Mouse (Mus musculus) embryo, embryonic 9.5 days (tissue): ENCODE measurements around the gene Grik5.
A peak's percentile ranks its signal among the peaks of the same experiment; 100 is the strongest.

Experiments
- DNase-seq: peaks from one replicate; pipeline ENCODE4 v3.0.0-alpha.2; 2017; ENCODE audit errors: extremely low spot score

Gene Grik5

DNA sequence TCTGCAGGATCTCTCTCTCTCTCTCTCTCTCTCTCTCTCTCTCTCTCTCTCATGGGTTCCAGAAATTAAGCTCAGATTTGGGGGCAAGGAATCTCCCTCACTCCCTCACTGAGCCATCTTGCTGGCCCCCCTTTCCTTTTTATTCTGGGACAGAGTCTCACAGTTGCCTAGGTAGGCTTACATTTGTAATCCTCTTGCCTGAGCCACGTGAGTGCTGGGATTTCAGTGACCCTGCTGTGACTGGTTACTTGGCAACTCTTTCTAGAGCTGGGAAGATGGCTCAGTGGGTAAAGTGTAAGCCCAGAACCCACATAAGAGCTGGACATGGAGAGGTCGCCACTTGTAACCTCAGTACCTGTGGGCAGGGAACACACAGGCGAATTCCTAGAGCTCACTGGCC, 40.6 kb downstream of the Grik5 start:
- no peak for DNase-seq

DNA sequence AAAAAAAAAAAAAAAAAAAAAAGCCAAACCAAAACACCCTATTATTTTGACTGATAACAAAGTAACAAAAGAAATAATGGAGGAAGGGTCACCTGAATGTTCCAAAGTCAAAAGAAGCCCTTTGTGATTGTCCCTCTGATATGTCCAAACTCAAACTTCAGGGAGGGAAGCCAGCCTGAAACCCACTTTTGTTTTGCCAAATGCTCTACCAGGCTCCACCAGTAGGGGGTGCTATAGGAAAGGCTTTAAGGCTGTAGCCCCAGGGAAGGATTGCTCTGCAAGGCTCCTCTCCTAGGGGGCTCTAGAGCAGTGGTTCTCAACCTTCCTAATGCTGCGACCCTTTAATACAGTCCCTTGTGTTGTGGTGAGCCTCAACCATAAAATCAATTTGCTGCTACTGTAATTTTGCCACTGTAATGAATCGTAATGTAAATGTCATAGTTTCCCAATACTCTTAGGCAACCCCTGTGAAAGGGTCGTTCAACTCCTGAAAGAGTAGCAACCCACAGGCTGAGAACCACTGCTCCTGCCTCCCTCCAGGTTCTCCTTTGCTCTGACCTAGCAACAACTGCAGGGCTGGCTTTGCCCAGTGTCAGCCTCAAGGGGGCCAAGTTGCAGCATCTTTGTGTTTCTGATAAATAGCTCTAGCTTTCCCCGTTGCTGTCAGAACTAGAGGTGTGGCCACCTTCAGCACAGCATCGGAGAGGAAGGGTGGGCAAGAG, 42.0 kb downstream of the Grik5 start:
- peak; percentile 79 for DNase-seq

DNA sequence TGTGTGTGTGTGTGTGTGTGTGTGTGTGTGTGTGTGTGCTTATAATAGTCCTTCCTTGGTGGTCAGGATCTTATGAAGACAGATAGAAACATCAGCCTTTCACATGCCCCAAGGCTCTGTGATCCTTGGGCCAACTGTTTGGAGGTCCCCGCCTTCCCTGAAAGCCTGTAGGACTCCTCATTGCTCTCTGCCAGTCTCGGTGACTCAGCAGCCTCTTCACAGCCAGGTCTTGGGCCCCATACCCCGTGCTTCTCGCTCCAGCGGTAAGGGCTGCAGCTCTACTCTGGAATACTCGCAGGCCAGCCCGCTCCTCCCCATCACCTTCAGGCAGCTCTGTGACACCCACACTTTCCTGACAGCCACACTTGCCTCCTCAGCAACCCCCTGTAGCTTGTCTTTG, 45.7 kb downstream of the Grik5 start:
- DNase-seq = no peak

DNA sequence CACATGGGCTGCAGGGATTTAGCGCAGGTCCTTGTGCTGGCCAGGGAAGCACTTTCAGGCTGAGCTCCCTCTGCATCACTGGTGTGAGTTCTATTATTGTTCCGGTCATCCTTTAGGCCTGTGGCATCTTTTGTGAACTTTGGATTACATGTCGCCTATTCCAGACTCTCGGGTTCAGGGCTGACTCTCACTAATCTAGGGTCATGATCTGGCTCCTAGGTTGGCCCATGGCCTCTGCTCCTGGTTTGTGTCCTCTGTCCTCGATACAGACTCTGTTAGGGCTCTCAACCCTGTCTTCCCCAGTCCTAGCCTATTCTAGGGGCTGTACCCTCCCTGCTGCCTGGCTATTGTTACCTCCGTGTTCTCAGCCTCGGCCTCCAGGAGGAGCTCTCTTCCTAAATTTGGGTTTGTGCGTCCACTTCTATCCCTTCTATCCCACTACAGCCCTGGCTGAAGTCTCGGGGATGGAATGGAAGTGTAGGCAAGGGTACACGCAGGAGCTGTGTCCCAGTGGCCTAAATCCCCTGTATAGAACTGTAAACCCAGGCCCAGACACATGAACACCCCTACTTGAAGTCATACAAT, 46.2 kb downstream of the Grik5 start:
- peak; percentile 17 for DNase-seq

DNA sequence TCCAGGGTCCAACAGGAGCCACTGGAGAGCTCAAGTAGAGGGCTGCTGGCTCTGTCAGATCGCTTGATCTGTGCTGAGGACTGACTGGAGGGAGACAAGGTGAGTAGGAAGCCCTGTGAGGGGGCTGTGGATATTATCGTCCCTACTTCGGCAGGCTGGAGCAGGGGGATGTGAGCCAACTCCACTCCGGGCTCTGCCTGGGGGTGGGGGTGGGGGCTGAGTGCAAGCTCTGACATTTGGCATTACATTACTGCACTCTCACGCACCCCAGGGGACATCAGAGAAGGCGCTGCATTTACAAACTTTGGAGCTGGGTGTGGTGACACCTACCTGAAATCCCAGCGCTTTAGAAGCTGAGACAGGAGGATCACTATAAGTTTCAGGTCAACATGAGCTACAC, 60.6 kb downstream of the Grik5 start:
- DNase-seq = no peak

DNA sequence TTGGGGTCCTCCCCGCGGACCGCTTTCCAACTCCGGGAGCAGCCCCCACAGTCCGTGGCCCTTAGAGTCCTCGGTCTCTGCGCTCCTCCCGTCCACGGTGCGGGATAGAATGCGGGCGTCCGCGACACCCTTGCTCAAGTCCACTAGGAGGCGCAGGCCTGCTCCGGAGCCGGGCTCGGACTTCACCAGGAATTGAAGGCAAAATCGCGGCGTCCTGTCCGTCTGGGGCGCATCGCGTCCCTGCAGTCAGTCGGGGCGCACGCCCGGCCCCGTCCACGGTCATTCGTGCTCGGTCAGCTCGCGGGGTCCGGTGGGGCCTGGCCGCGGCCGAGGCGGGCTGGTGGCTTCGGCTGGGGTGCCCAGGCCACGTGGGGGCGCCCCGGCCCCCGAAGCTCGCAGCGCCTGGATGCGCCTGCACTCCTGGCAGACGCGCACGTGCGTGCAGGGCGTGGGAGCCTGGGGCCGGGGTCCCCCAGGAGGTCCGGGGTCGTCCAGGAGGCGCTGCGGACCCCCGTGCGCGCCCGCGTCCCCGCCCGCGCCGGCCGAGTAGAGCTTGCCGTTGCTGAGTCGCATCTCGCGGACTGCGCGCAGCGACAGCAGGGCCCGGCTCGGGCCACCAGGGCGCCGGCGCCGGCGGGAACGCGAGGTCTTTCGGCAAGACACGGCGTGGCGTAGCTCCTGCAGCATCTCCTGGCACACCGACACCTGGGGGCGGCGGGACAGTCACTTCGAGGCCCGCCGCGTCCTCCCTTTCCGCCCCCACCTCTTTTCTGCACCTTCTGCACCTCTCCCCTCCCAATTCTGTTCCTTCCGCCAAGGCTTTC, 61.8 kb downstream of the Grik5 start:
- DNase-seq = peak; percentile 71

DNA sequence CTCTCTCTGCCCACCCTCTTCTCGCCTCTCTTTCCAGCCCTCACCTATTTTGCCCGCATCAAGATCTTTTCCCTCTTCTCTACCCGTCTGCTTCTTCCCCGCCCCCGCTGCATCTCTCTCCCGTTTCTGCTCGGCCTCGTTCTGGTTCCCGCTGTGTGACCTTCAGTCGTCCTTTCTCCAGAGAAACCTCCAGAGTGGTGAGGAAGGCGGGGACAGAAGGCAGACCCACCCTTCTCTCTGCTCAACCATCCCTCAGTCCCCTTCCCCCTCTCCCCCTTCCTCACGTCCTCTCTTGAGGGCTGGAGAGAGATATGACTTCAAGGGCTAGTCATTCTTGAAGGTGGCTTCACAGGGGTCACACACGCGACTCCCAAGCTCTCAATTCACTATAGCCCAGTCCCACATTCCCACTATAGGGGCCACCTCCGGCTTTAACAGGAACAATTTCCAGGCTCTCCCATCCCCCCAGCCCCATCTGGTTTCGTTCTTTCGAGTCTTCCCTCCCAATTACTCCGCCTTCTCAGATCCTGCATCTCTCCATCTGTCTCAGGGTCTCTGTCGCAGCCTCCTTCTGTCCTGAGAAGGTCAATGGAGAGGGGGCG, 62.9 kb downstream of the Grik5 start:
- DNase-seq = no peak

DNA sequence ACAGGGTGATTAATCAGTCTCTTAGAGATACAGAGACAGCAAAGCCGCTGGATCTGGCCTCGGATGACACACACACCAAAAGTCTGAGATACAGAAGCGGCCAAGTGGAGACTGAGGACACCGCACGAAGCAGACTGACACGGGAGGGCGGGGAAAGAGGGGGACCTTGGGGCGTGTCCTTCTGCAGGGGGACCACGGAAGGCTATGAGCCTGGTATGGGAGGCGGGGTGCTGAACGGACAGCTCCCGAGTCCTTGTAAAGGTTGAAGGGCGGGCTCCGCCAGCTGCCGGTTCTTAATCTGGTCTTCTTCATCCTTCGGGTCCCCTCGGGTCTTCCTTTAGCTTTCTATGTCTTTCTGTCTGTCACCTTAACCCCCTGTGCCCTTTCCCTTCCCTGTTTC, 63.5 kb downstream of the Grik5 start:
- peak; percentile 70 for DNase-seq

DNA sequence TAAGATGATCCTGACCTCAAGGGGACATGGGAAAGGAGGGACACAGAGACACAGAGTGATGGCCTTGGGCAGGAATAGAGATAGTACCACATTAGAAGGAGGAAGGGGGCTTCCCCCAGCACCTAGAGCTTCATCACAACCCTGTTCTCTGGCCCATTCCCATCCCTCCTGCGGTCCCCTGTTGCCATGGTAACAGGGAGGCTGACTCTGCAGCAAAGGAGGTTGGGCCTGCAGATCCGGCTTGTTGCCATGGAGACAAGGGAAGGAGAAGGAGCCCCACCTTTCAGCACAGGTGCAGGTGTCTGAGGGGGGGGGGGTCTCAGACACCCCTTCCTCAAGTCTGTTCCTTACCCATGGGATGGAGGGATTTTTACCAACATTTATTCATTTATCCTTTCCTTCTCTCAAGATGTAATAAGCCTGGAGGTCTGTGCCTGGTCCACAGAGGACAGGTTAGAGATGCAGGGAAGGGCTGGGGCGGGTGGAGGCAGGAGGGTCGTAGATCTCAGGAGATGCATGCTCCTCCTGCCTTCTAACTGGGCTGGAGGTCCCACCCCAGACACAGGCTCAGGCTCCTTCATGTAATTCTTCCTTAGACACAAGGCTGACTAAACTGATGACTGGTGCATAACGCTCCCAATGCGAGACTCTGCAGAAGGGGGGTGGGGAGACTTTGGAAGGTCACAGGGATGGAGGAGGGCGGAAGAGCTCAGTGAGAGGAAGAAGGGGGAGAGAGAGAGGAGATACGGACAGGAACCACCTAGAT, 64.4 kb downstream of the Grik5 start:
- peak; percentile 21 for DNase-seq

DNA sequence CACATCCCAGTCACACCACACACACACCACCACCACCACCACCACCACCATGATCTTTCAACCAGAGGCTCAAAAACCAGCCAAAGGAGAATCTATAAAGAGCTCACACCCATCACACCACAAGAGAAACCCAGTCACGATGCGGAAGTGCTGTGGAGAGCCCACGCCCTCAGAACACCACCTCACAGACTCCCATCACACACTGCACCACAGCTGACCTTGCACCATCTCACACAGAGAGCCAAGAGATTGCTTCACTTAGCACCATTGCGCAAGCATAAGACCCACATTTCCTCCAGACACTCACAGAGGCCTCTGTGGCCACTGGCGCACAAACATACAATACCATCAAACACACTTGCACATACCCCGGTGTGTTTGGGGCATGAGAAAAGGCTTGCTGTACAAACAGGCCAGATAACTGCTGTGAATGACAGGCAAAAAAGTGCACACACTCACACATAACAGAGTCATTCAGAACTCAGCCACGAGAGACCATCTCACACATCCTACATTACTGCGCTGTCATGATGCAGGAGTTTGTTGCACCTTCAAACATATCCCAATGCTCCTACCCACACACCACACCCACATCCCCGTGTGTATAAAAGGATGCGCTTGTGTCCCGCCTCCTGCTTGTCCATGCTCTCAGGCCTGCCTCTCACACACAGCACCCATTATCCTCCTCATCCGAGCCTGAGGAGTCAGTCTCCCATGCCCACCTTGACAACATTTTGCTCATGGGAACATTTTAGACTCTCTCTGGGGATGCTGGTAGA, 65.4 kb downstream of the Grik5 start:
- no peak for DNase-seq

DNA sequence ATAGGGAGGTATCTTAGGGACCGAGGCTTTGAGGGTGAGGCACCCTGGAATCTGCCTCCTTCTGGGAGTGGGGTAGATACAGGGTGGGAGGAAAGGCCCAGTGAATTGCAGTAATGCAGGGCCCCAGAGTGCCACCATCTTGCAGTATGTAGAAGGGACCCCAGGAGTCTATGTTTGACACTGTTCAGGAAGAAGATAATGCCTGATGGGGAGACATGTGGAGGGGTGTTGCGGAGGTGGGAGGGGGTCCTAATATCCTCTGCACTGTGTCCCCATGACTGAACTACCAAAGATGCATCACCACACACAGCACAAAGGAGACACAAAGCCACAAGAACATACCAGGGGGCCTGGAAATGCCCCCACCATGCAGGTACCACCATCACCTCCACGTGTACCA, 66.0 kb downstream of the Grik5 start:
- no peak for DNase-seq

DNA sequence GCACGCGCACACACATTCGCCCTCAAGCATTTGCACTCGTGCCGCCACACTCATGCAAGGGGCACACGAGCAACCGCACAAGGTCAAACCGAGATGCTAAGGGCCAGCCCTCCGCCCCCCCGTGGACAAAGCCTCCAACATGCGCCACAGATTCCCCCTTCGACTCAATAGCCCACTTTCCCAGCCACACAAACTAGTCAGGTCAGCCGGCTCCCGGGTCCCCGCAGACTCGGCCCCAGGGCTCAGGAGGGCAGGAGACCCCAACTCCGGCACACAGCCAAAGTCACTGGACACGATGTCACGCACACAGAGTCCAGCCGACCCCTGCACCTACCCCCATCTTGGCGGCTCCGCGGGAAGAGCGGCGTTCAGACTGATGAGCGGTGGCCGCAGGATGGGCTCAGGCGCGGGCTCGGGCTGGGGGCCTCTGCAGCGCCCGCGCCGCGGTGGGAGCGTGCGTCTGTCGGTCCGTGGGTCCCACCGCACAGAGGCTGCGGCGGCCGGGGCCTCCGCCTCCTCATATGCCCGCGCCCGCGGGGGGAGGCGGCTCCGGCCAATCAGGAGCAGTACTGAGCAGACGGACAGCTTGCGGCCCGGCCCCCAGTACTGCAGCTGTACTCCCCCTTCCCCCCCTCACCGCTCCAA, 66.6 kb downstream of the Grik5 start, which contains the start of gene Atp1a3:
TSS of gene Atp1a3 (minus strand) at position 538 of the 645 bp plus-strand sequence.
- peak; percentile 25 for DNase-seq

DNA sequence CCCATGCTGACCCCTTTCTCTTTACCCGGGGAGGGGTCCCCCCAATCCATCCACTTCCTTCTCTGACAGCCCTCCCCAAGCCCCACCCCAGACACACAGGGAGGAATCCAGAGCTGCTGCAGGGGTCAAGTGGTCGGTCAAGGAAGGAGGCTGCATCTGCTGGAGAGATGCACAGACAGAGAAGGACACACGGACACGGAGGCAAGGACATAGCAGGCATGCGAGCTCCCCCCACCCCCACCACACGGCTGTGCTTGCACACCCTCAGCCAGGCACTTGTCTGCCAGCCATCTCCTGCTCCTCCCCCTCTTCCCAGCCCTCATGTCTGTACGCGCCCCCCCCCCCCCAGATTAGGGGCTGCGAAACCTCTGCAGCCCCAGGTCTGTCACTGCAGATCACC, 67.3 kb downstream of the Grik5 start:
- DNase-seq = no peak

DNA sequence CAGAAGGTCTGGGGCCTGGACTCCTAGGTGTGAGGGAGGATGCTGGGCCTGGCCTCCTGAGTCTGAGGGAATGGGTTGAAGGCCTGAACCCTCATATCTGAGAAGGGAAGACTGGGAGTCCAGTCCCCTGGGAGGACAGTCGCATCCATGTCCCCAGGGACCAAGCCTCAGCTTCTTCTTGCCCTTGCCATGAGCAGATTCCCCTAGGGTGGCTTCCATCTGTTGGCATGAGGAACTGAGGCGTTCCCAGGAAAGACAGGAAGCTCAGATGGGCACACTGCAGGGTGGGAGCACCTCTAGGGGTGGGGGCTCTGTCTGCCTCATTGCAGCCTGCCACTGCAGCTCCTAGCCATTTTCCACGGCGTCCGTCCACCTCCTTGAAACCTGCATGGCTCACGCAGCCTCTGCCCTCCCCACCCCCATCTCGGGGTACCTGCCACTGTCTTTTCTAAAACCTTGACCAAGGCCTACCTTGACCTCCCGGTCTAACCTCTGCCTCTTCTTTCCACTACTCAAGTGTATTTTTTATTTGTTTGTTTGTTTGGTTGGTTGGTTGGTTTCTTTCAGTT, 68.2 kb downstream of the Grik5 start:
- DNase-seq = no peak

DNA sequence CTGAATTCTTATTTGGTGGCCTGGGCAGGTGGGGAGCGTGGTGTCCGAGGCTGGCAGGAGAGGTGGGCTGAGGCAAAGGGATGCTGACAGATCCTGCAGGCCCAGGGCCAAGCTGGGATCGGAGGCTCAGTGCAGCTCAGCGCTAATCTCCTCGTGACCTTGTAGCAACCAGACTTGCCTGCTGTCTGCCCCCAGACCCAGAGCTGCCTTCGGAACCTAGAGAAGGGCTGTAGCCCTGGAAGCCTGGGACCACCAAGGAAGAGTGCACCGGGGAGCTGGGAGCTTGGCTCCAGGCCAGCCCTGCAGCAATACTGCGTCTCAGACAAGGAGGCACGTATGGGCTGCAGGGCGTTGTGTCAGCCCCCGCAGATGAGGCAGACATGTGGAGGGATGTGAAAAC, 68.9 kb downstream of the Grik5 start:
- DNase-seq = no peak

DNA sequence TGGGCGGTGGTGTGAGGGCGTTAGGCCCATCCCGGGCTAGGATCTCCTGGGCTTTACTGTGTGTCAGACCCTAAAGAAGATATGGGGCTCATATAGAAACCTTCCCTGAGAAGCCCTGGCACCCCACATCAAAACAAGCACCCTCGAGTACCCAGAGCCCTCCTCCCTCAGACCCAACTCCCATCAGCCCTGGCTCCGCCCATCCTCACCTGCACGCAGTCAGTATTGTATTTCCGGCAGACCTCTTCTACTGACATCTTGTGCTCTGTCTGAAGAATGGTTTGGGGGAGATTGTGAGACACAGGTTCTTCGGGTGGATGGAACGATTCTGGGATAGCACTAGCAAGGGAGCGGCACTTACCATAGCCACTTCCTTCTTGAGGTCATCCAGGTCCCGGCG, 71.4 kb downstream of the Grik5 start:
- DNase-seq = no peak

DNA sequence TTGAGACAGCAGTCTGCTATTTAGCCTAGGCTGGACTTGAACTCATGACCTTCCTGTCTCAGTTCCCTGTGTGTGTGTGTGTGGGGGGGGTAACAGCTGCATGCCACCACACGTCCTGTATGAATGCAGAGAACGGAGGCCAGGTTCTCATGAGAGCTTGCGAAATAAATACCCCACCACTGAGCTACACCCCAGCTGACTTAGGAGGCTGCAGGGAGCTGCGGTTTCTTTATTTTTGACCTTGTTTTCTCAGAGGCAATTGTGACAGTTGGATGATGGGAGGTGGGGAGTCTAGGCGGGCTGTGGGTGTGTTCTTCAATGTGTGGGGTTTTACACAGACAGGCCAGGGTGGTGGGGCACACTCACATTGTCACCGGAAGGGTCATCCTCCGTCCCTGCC, 71.9 kb downstream of the Grik5 start:
- no peak for DNase-seq

DNA sequence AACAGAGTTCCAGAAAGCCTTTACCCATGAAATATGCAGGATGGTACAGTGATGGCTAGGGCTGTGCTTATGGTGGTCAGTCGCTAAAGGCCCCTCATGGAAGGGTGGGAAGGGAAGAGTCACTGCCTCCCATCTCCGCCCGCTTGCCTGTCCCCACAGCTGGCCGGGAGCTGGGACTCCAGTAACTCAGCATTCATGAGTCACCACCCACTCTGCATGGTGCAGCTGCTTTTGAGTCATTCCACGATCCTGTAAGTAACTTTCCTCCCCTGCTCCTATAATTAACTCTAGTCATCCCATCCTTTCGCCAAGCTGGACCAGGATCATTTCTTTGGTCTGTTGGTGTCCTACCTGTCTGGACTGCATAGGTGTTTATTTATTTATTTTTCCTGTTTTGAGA, 79.1 kb downstream of the Grik5 start:
- DNase-seq = no peak

DNA sequence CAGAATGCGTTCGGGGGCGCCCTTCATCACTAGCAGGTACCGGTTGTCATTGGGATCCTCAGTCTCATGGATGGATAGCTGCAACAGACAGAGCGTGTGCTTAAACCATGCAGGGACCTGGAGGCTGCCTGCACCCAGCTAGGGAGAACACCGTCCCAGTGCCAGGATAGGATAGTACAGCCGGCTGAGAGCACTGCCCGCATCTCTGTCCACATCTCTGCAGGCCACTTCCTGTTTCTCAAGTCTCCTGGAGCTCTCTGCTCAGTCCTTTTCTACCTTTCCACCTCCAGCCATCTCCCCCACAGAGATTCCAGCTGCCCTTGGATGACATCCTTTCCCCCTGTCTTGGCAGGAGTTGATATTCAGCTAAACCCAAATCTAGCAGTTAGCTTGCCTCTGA, 81.7 kb downstream of the Grik5 start:
- no peak for DNase-seq

DNA sequence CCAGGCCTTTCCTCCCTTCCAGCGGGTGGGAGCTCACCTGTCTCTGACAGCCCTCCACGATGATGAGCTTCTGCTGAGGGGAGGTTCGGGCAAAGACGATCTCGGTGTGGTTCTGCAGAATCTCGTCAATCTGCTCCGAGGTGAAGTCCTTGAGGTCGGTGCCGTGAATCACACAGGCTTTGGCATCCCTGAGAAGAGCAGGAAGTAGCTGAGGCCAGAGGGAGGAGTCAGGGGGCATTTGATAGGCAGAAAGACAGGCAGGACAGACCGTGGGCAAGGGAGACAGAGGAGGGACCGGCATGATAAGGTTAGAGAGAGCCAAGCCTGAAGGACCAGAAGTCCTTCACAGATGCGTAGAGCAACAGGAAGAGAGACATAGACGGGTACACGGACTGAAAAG, 84.2 kb downstream of the Grik5 start:
- DNase-seq = no peak
